Comparison of ENCODE assay signal across 8 mouse cellular contexts in genomic region chr1:153424271-153424670, GRCm38 (mm10). TPM values are rescaled to one million over a fixed set of nuclear protein-coding genes. Genes with fewer than 3 reads are reported as not detected.
DNase-seq lines count a peak whose midpoint lies in the region; ATAC-seq and TF ChIP-seq lines count a peak whose summit lies in the region.

No protein-coding gene starts in this region.

- H3K4me1 ChIP-seq in lung, embryonic 14.5 days (ENCODE audit: insufficient read depth): no peaks in the 10 kb centered on the region
- H3K4me1 ChIP-seq in forebrain, embryonic 12.5 days: peaks cover 14% of the 10 kb centered on the region
- H3K4me1 ChIP-seq in liver, embryonic 12.5 days: peaks cover 20% of the 10 kb centered on the region
- peaks cover 7% of the 10 kb centered on the region; the same call in 1 of the 2 replicates for H3K4me1 ChIP-seq in stomach, embryonic 14.5 days (ENCODE audit: control insufficient read depth, insufficient read depth, low read length)

- 8% methylated on average over 12 of the region's 12 CpGs for WGBS in lung, embryonic 14.5 days
- WGBS in forebrain, embryonic 12.5 days: 49% methylated on average over 12 of the region's 12 CpGs
- 19% methylated on average over 12 of the region's 12 CpGs for WGBS in liver, embryonic 12.5 days (ENCODE audit: insufficient replicate concordance)
- WGBS in stomach, embryonic 14.5 days: 11% methylated on average over 12 of the region's 12 CpGs

- H3K4me2 ChIP-seq in lung, embryonic 14.5 days: peak overlapping the region; percentile 98
- peak overlapping the region; percentile 96 for H3K4me2 ChIP-seq in forebrain, embryonic 12.5 days
- peak overlapping the region; percentile 99 for H3K4me2 ChIP-seq in liver, embryonic 12.5 days
- peak overlapping the region; percentile 94 for H3K4me2 ChIP-seq in stomach, embryonic 14.5 days (replicated peaks; ENCODE audit: low read depth, low read length)

- 0 out of 2 replicates have a peak overlapping the region, but pooled peaks have one; percentile 41 for H3K9ac ChIP-seq in lung, embryonic 14.5 days
- 0 out of 2 replicates have a peak overlapping the region, but pooled peaks have one; percentile 58 for H3K9ac ChIP-seq in forebrain, embryonic 12.5 days
- peak overlapping the region; percentile 79 for H3K9ac ChIP-seq in liver, embryonic 12.5 days
- H3K9ac ChIP-seq in stomach, embryonic 14.5 days (replicated peaks; ENCODE audit: low read depth, low read length): no peak overlapping the region

- no peaks in the 10 kb centered on the region for H3K36me3 ChIP-seq in lung, embryonic 14.5 days (ENCODE audit: insufficient read depth)
- no peaks in the 10 kb centered on the region for H3K36me3 ChIP-seq in forebrain, embryonic 12.5 days (replicated peaks)
- no peaks in the 10 kb centered on the region for H3K36me3 ChIP-seq in liver, embryonic 12.5 days
- no peaks in the 10 kb centered on the region for H3K36me3 ChIP-seq in stomach, embryonic 14.5 days (ENCODE audit: control insufficient read depth, insufficient read depth, low read length)

- TF ChIP-seq POLR2A in brain, embryonic 14.5 days (IDR thresholded peaks at IDR 0.05; ENCODE audit: borderline replicate concordance, extremely low read depth, insufficient read depth, insufficient read length, poor library complexity, severe bottlenecking): no peak

- H3K9me3 ChIP-seq in lung, embryonic 14.5 days (ENCODE audit: low read depth, low read length): no peaks in the 10 kb centered on the region
- H3K9me3 ChIP-seq in forebrain, embryonic 12.5 days: no peaks in the 10 kb centered on the region
- no peaks in the 10 kb centered on the region for H3K9me3 ChIP-seq in liver, embryonic 12.5 days (replicated peaks)
- H3K9me3 ChIP-seq in stomach, embryonic 14.5 days (ENCODE audit: control insufficient read depth, low read depth, low read length): no peaks in the 10 kb centered on the region

- peaks cover 8% of the 10 kb centered on the region; the same call in 1 of the 2 replicates for H3K27me3 ChIP-seq in lung, embryonic 14.5 days (ENCODE audit: insufficient read depth, low read length)
- peaks cover 33% of the 10 kb centered on the region for H3K27me3 ChIP-seq in forebrain, embryonic 12.5 days
- peaks cover 16% of the 10 kb centered on the region for H3K27me3 ChIP-seq in liver, embryonic 12.5 days (replicated peaks)
- H3K27me3 ChIP-seq in stomach, embryonic 14.5 days (ENCODE audit: control insufficient read depth, insufficient read depth, low read length): no peaks in the 10 kb centered on the region

- no peak for ATAC-seq in lung, embryonic 14.5 days (ENCODE audit: insufficient read depth)
- peak; percentile 45; the same call in 1 of the 2 replicates for ATAC-seq in forebrain, embryonic 12.5 days (ENCODE audit: low FRiP score)
- peak; percentile 88 for ATAC-seq in liver, embryonic 12.5 days
- ATAC-seq in stomach, embryonic 14.5 days (ENCODE audit: insufficient number of reproducible peaks, insufficient read depth, low FRiP score, low read depth): no peak

- H3K27ac ChIP-seq in lung, embryonic 14.5 days (ENCODE audit: low read depth): no peak overlapping the region
- H3K27ac ChIP-seq in forebrain, embryonic 12.5 days: no peak overlapping the region
- peak overlapping the region; percentile 90 for H3K27ac ChIP-seq in liver, embryonic 12.5 days
- no peak overlapping the region for H3K27ac ChIP-seq in stomach, embryonic 14.5 days (ENCODE audit: low read length)

- peak; percentile 26; the same call in 1 of the 2 replicates for TF ChIP-seq CTCF in lung, embryonic 14.5 days (IDR thresholded peaks at IDR 0.05; ENCODE audit: low read depth)
- TF ChIP-seq CTCF in brain, embryonic 14.5 days (IDR thresholded peaks at IDR 0.05; ENCODE audit: borderline replicate concordance, extremely low read depth, insufficient read depth, insufficient read length): no peak

- DNase-seq in lung, embryonic 14.5 days: peak; percentile 37
- DNase-seq in lung, adult 18-20 months: no peak
- peak; percentile 56 for DNase-seq in brain, embryonic 14.5 days (ENCODE audit: low read depth)
- DNase-seq in right cerebral cortex, postnatal 4 days: no peak
- no peak for DNase-seq in kidney, postnatal 10 days

- H3K4me3 ChIP-seq in lung, embryonic 14.5 days (ENCODE audit: low read depth, low read length): peak overlapping the region; percentile 51
- peak overlapping the region; percentile 58 for H3K4me3 ChIP-seq in forebrain, embryonic 12.5 days (replicated peaks)
- H3K4me3 ChIP-seq in liver, embryonic 12.5 days: peak overlapping the region; percentile 66
- H3K4me3 ChIP-seq in stomach, embryonic 14.5 days (ENCODE audit: low read depth, low read length): peak overlapping the region; percentile 43; the same call in 1 of the 2 replicates

RNA-seq across cellular contexts. Expression of gene Shcbp1l, which starts 0.7 kb away (rescaled TPM):
- 0.28 and 0.38 TPM in 2 replicates for polyA plus RNA-seq in lung, embryonic 14.5 days (2014; fragmentation: Nextera tagmentation; extraction: Ambion mirVana)
- 0.88 and 1.8 TPM in 2 replicates for polyA plus RNA-seq in brain, embryonic 14.5 days (2012; rRNA removed)
- polyA plus RNA-seq in forebrain, embryonic 12.5 days (2016; fragmentation: Nextera tagmentation; extraction: Ambion mirVana): 0.12 and 0.29 TPM in 2 replicates
- 0.18 and 0.24 TPM in 2 replicates for polyA plus RNA-seq in liver, embryonic 12.5 days (2016; fragmentation: Nextera tagmentation; extraction: Ambion mirVana)
- 0.20 and 0.38 TPM in 2 replicates for polyA plus RNA-seq in stomach, embryonic 14.5 days (2014; fragmentation: Nextera tagmentation; extraction: Ambion mirVana)

Comparison
In these comparisons a context has a peak if more than half of its experiments do, and no peak if none do; other contexts are left out.
1. DNase-seq: peak in lung, embryonic 14.5 days (single experiment) and brain, embryonic 14.5 days (single experiment); none in lung, adult 18-20 months (0 of 2), right cerebral cortex, postnatal 4 days (single experiment) and kidney, postnatal 10 days (single experiment).
2. ATAC-seq: peak in forebrain, embryonic 12.5 days (single experiment) and liver, embryonic 12.5 days (single experiment); none in lung, embryonic 14.5 days (single experiment) and stomach, embryonic 14.5 days (single experiment).
3. Peak in every context shown above with its lines, with median percentiles within 50 percentile points of each other: H3K4me2 ChIP-seq and H3K4me3 ChIP-seq.